Mouse (Mus musculus): ENCODE measurements around the gene Safb2.

GRCm38 (mm10) chr17:56546576-56546975, 37.8 kb downstream of the Safb2 start:
- TF ChIP-seq POLR2A (IDR thresholded peaks at IDR 0.05; ENCODE audit: insufficient read depth, low read depth, low read length) (no peak), CTCF (IDR thresholded peaks at IDR 0.05) (no peak)

Data from heart, adult 2 months (tissue).